Mouse (Mus musculus) hindbrain, embryonic 16.5 days (tissue): ENCODE results near the gene Mapkapk5. TPM values are rescaled to one million over a fixed set of nuclear protein-coding genes. Genes with fewer than 3 reads are reported as not detected.

Experiments
- ATAC-seq: fragments of 200-750 bp; cut with Nextera tagmentation; 2 replicates; pipeline ENCODE4 v1.8.0; 2017; ENCODE audit warnings: moderate TSS enrichment, moderate library complexity
- H3K27ac ChIP-seq: fragments of 300-500 bp; sonication (generic); 2 replicates; pipeline ENCODE4 v1.5.1; 2014; ENCODE audit warnings: low read depth, mild to moderate bottlenecking, control low read depth, low read length, moderate library complexity
- H3K27me3 ChIP-seq: fragments of 300-500 bp; sonication (generic); replicated peaks from 2 replicates; pipeline ENCODE4 v1.6.1; 2014; ENCODE audit warnings: low read length; ENCODE audit not compliant: control insufficient read depth, insufficient read depth
- H3K36me3 ChIP-seq: fragments of 300-500 bp; sonication (generic); 2 replicates; pipeline ENCODE4 v1.6.1; 2014; ENCODE audit warnings: mild to moderate bottlenecking, low read length, moderate library complexity, mixed read lengths; ENCODE audit not compliant: control insufficient read depth, insufficient read depth
- H3K4me1 ChIP-seq: fragments of 300-500 bp; sonication (generic); 2 replicates; pipeline ENCODE4 v1.6.1; 2014; ENCODE audit warnings: low read depth, low read length; ENCODE audit not compliant: control insufficient read depth, insufficient read depth
- H3K4me2 ChIP-seq: fragments of 300-500 bp; sonication (generic); 2 replicates; pipeline ENCODE4 v1.6.1; 2014; ENCODE audit warnings: mild to moderate bottlenecking, low read length, control low read depth, moderate library complexity
- H3K4me3 ChIP-seq: fragments of 300-500 bp; sonication (generic); 2 replicates; pipeline ENCODE4 v1.5.1; 2014; ENCODE audit warnings: mild to moderate bottlenecking, low read length, control low read depth, moderate library complexity
- H3K9ac ChIP-seq: fragments of 300-500 bp; sonication (generic); 2 replicates; pipeline ENCODE4 v1.6.1; 2014; ENCODE audit warnings: low read depth, mild to moderate bottlenecking, control low read depth, low read length, moderate library complexity
- H3K9me3 ChIP-seq: fragments of 300-500 bp; sonication (generic); 2 replicates; pipeline ENCODE4 v1.6.1; 2014; ENCODE audit warnings: mild to moderate bottlenecking, low read length, moderate library complexity; ENCODE audit not compliant: control insufficient read depth
- WGBS: fragments of 180-500 bp; shearing (Covaris S2); extraction: QIAGEN DNeasy Blood & Tissue Kit; methylation state at CpG from one replicate; pipeline ENCODE4 v1.1.7; 2014; 5-methylcytosine and 5-hydroxymethylcytosine counted together
- polyA plus RNA-seq: library from polyadenylated mRNA; unstranded; fragments of >200 nt; fragmentation: Nextera tagmentation; extraction: Ambion mirVana; gene quantifications from 2 replicates; pipeline ENCODE4 v1.2.1, GENCODE M21; 2015

The Mapkapk5 gene
- polyA plus RNA-seq, 1 experiment from 2014 or later = 61.7 TPM

GRCm38 (mm10) chr5:121569881-121570420 is 24.2 kb upstream of the Mapkapk5 start:
- Histone ChIP-seq H3K4me1 (no peaks in the 10 kb centered on the region), H3K4me2 (no peak overlapping the region), H3K9me3 (no peaks in the 10 kb centered on the region), H3K9ac (no peak overlapping the region), H3K27me3 (no peaks in the 10 kb centered on the region), H3K36me3 (peaks cover 16% of the 10 kb centered on the region), H3K4me3 (no peak overlapping the region), H3K27ac (no peak overlapping the region)
- no peak for ATAC-seq
- 81% methylated on average over 8 of the region's 9 CpGs for WGBS

GRCm38 (mm10) chr5:121566035-121566681 is 20.5 kb upstream of the Mapkapk5 start:
- no peaks in the 10 kb centered on the region for H3K4me1 ChIP-seq
- peaks cover 6% of the 10 kb centered on the region for H3K36me3 ChIP-seq
- H3K27ac ChIP-seq = no peak overlapping the region
- H3K9me3 ChIP-seq = no peaks in the 10 kb centered on the region
- H3K27me3 ChIP-seq = no peaks in the 10 kb centered on the region
- H3K4me2 ChIP-seq = no peak overlapping the region
- no peak overlapping the region for H3K4me3 ChIP-seq
- ATAC-seq = no peak
- WGBS = 93% methylated on average over 16 of the region's 16 CpGs
- H3K9ac ChIP-seq = no peak overlapping the region

GRCm38 (mm10) chr5:121564468-121564895 is 18.8 kb upstream of the Mapkapk5 start:
- Histone ChIP-seq H3K9me3 (no peaks in the 10 kb centered on the region), H3K9ac (no peak overlapping the region), H3K4me3 (no peak overlapping the region), H3K4me1 (no peaks in the 10 kb centered on the region), H3K4me2 (peak overlapping the region; percentile 33; the same call in 1 of the 2 replicates), H3K36me3 (peaks cover 3% of the 10 kb centered on the region; the same call in 1 of the 2 replicates), H3K27me3 (no peaks in the 10 kb centered on the region), H3K27ac (no peak overlapping the region)
- no peak for ATAC-seq
- WGBS = 18% methylated on average over 11 of the region's 11 CpGs

- Histone ChIP-seq H3K4me3 (no peak overlapping the region), H3K4me1 (no peaks in the 10 kb centered on the region), H3K9ac (no peak overlapping the region), H3K4me2 (no peak overlapping the region), H3K36me3 (no peaks in the 10 kb centered on the region), H3K27ac (no peak overlapping the region), H3K9me3 (no peaks in the 10 kb centered on the region), H3K27me3 (no peaks in the 10 kb centered on the region)
- ATAC-seq = no peak
- 88% methylated on average over 3 of the region's 3 CpGs for WGBS
Observed at GRCm38 (mm10) chr5:121562436-121562835, 16.7 kb upstream of the Mapkapk5 start.

GRCm38 (mm10) chr5:121549196-121549595 is 3.5 kb upstream of the Mapkapk5 start:
- ATAC-seq = no peak
- Histone ChIP-seq H3K9ac (no peak overlapping the region), H3K4me2 (no peak overlapping the region), H3K27me3 (no peaks in the 10 kb centered on the region), H3K27ac (no peak overlapping the region), H3K4me3 (no peak overlapping the region), H3K9me3 (no peaks in the 10 kb centered on the region), H3K36me3 (no peaks in the 10 kb centered on the region), H3K4me1 (peaks cover 11% of the 10 kb centered on the region)
- 88% methylated on average over 7 of the region's 7 CpGs for WGBS

GRCm38 (mm10) chr5:121547084-121547483 is 1.4 kb upstream of the Mapkapk5 start:
- peaks cover 27% of the 10 kb centered on the region for H3K4me1 ChIP-seq
- no peaks in the 10 kb centered on the region for H3K27me3 ChIP-seq
- WGBS = 95% methylated on average over 3 of the region's 3 CpGs
- H3K27ac ChIP-seq = no peak overlapping the region
- no peaks in the 10 kb centered on the region for H3K36me3 ChIP-seq
- no peak overlapping the region for H3K4me2 ChIP-seq
- H3K9me3 ChIP-seq = no peaks in the 10 kb centered on the region
- no peak overlapping the region for H3K4me3 ChIP-seq
- no peak overlapping the region for H3K9ac ChIP-seq
- no peak for ATAC-seq

GRCm38 (mm10) chr5:121546530-121546895 is 808 bp upstream of the Mapkapk5 start:
- ATAC-seq = peak; percentile 16; the same call in 1 of the 2 replicates
- 43% methylated on average over 6 of the region's 6 CpGs for WGBS
- Histone ChIP-seq H3K4me1 (peaks cover 27% of the 10 kb centered on the region), H3K36me3 (no peaks in the 10 kb centered on the region), H3K27ac (no peak overlapping the region; the same call in 1 of the 2 replicates), H3K4me3 (peak overlapping the region; percentile 74), H3K27me3 (no peaks in the 10 kb centered on the region), H3K4me2 (peak overlapping the region; percentile 77), H3K9me3 (no peaks in the 10 kb centered on the region), H3K9ac (peak overlapping the region; percentile 86)

- WGBS = 1% methylated on average over 53 of the region's 97 CpGs
- peak within 1 kb of the TSS; percentile 99 for H3K27ac ChIP-seq
- no peaks in the 10 kb centered on the region for H3K9me3 ChIP-seq
- peaks cover 27% of the 10 kb centered on the region for H3K4me1 ChIP-seq
- peak within 1 kb of the TSS; percentile 74 for H3K4me3 ChIP-seq
- ATAC-seq = peak; percentile 62
- H3K9ac ChIP-seq = peak within 1 kb of the TSS; percentile 86
- no peaks in the 10 kb centered on the region for H3K27me3 ChIP-seq
- H3K4me2 ChIP-seq = peak within 1 kb of the TSS; percentile 96
- H3K36me3 ChIP-seq = no peaks in the 10 kb centered on the region
Observed at GRCm38 (mm10) chr5:121544910-121545792, 554 bp downstream of the Mapkapk5 start, which contains the start of the genes Adam1a and Gm42878. TSS of gene Adam1a (minus strand) at chr5:121545482. TSS of gene Gm42878 (minus strand) at chr5:121545482.

- Histone ChIP-seq H3K4me3 (no peak overlapping the region), H3K9me3 (no peaks in the 10 kb centered on the region), H3K4me1 (peaks cover 27% of the 10 kb centered on the region), H3K9ac (no peak overlapping the region), H3K27me3 (no peaks in the 10 kb centered on the region), H3K27ac (no peak overlapping the region), H3K4me2 (no peak overlapping the region), H3K36me3 (no peaks in the 10 kb centered on the region)
- ATAC-seq = no peak
- 87% methylated on average over 3 of the region's 3 CpGs for WGBS
Observed at GRCm38 (mm10) chr5:121543370-121543769, 2.3 kb downstream of the Mapkapk5 start.
